Mouse (Mus musculus) layer of hippocampus, adult 18-20 months (tissue): ENCODE measurements at regions not wholly inside any gene's neighbourhood (a gene's known extent, or its start where the extent isn't known, plus 50 kb on each side); places are given as distances from the start of the nearest gene placed in this dataset.

Experiments
- DNase-seq, 2 experiments: peaks; one replicate each; pipeline ENCODE4 v3.0.0; 2022; ENCODE audit warnings: low spot score in 2 of 2

DNA sequence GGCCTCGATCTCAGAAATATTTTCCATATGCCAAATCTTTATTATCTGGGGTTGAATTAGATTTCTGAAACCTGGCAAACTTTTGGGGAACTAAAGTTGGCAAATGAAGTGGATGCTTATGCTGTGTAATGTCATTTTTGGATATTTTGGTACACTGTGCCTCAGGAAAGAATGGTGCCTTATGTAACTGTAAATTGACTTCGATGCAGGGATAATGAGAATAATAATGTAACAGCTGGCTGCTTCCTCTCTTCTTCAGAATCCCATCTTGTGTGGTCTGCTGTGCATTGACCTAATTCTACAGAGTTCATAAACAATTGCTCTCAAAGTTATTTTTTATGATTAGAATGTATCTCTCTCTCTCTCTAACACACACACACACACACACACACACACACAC lies 545.6 kb downstream of the Tfap2b start:
- no peak for DNase-seq

DNA sequence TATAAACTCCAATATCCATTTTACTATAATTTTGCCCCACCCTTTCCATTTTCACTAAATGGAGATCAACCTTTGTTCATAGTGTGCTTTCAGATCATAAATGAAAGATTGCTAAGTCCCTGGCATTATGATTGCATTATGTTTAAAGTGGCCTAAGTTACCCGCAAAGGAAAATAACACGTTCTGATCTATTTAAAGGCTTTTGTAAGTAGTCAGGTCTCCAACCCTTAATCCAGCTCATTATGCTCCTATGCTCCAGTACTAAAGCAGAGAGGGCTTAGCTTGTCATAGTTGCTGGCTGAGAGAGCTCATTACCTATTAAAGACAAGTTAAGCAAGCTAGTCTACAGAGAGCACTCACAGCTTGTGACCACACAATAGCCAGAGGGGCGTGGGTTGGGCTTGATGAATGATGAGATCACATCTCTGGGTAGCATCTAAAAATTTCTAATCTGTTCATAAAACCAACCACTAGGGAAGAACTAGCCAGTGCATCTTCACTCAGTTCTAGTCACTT lies 549.3 kb downstream of the Tfap2b start:
- DNase-seq: no peak

DNA sequence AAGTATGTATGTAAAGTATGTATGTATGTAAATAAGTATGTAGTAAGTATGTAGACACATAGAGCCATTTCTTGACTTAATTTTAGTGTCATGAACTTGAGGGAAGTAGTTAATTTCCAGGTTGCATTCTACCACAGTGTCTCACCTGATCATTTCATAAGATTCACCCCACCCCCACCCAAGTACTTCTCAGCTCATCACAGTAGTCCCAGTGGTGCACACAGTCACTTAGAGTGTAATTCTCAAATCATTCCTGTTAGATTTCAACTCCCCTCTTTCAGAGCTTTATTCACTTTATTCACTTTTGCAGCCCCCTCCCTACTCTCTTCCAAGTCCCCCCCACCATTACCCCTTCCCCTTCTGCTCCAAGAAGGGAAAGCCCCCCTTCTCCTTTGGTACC lies 558.2 kb downstream of the Tfap2b start:
- DNase-seq: no peak

DNA sequence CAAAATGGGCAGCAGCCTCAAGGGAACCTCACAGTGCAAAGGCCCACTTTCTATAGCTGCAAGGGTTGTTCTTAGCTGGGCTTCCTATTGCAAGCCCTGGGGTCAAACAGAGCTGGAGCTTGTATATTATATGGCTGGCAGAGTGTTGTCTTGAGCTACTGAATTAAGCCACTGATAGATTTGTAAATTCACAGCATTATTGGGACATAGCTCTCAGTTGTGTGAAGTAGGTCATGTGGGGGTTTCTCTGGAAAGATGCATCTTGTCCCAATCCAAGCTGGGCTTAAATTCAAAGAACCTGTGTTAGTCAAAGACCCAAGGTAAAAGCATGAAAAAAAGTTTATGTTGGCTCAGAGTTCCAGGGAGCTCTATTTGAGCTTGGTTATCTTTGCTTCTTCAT lies 563.6 kb downstream of the Tfap2b start:
- no peak for DNase-seq

DNA sequence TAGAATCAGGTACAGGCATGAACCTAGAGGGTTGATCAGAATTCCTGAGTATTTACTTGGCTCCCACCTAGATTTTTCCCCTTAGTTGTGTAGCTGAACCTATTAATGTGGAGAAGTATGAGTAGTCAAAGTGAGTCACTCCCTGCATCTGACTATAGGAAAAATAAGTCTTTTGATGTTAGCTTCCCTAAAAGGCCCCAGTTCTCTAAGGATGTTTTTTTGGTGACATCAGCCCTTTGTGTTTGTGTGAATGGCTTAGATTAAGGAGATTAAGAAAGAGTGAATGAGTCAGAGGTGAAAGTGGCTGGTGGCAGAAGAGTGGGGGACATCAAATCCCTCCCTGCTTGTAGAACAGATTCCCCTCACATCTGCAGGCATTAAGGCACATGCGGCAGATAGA lies 565.8 kb downstream of the Tfap2b start:
- DNase-seq: no peak

DNA sequence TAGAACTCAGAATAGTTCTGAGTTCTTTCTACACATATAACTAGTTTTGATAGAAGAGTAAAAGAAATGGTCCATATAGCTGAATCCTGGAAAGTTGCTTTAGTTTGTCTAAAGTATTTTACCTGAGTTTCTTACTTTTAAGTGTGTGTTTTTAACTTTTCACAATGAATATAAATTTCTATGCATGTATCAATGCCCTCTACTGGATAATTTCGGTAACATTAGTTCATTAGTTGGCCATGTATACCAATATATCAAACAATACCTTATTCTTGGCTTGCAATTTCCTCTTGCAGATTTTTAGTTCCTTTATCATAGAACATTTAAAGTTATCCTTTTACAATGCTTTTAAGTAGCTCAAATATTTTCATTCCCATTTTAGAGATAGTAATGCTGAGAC lies 568.8 kb downstream of the Tfap2b start:
- no peak for DNase-seq

DNA sequence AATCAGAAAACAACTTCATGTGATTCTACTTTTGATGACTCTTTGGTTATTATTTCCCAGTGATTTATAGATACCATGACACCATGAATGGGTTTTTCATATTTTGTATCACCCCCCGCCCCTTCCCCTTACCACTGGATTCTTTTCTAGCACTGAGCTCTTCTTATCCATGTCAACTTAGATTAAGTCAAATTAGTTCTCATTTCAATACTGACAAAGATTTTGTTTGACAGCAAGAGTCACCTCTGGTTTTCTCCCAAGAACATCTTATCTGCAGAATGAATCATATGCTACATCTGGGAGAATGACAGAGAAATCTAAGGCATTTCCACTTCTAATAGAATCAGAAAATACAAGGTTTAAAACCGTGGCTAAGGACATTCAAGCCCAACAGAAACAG lies 578.3 kb downstream of the Tfap2b start:
- no peak for DNase-seq

DNA sequence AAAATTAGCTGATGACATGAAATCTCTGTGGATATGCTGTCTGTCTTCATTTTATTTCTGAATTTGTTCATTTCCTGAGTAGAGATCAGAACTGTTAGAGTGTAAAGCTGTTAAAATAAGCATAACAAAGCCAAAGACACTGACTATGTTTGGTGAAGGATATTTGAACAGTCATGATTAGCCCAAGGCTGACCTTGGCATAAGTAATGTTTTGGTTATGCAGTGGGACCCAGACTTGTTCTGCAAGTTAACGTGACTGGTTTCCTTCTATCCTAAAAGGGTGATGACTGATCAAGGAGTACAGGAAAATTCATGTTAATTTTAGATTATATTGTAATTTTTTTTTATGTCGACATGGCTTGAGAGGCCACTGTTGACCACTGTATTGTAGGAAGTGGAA lies 585.4 kb downstream of the Tfap2b start:
- no peak for DNase-seq

DNA sequence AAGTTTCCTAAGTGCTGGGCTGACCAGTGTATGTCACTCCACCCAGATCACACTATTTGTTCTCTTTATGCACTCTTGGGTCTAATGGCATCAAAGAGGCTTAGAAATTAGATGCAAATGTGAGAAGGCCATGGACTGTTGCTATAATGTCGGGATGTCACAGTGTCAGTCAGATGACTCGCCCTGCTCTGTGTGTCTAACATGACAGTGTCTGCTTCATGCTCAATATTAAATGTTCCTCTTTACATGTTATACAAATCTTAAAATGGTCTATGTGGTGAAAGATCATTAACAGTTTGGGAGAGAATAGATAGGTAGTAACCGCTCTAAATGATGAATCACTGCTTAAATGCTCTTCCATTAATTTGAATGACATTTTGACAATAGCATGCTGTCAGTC lies 617.2 kb downstream of the Tfap2b start:
- no peak for DNase-seq

DNA sequence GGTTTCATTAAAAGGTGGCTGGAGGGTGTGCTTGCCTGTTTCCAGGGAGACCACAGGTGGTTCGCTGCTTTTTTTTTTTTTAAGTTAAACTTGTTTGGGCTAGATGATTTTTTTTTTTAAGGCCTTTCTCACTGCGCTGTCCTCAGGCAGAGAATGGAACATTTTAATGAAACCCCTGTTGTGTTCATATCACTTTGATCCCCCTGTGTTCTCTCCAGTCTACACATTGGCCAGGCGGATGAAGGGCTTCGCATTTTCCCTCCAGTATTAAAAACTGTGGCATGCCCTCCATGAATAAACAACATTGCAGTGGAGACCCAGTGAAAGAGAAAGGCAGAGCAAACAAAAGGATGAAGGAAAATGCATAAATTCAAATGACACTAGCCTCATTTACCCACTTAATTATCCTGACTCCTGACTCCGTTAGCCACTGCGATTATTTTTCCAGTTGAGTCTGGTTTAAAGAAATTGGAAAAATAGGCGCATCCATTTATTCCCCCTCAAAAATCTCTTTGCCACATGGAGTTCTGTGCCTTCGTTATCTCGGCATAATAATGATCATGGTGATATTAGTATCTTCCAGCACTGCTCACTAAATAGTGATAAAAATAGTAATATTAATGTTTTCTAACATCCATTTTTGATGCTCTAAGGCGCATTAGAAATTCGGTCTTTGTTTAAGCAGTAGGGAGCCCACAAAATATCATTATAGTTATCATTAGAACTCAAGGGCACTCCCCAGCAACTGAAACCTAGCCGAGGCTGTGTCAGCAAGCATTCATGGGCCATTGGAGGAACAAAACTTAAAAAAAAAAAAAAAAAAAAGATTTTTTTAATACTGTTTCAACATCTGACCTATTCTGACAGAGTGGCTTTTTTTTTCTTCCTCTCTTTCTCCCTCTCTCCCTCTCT lies 618.0 kb downstream of the Tfap2b start:
- no peak for DNase-seq

DNA sequence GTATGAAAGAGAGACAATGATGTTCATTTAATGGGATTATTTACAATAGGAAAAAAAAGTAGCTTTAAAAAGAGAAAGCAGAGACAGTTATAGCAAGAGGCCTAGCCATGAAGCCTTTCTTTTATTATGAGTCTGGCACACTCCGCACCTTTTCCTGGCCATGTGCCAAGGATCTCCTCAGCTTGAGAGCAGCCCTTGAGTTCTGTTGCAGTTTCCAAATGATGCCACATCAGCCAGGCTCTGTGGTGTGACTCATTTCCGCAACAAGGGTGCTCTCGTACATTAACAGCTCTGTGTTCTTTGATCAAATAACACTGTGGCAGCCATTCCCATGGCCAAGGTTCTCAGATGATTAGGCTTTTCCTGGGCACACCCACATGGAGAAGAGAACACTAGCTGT lies 641.2 kb downstream of the Tfap2b start:
- peak; percentile 1 to 18 for DNase-seq

DNA sequence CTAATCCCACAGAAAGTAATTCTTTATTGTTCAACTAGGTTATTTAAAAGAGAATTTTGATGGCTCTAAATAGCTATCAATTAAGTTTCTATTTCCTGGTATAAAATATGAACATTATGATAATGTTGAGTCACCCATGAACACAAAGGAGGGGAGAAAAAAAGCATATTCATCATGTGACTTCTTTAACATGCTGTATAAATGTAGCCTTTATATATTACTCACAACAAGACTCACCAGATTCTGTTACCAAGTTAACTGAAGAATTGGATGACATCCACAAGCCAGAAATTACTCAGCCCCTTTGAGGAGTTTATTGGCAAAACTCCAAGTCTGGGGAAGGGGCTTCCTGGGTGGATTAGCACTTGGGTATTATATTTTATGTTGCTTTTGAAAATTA lies 648.5 kb downstream of the Tfap2b start:
- DNase-seq: no peak

DNA sequence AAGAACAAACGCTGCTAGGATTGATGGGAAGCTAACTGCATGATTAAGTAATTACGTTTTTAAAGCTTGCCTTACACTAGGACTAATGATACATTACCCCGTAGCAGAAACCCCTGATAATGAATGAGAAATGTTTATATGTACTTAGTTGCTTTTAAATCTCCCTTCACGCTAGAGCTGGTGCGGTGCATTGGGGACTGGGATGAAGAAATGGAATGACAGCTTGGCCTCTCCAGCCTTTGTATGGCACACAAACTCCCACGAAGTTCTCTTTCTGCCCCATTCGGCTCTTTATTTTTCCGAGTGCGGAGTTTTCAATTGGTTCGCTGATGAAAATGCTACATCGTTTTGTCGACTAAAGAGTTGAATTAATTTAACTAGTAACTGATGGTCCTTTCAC lies 659.8 kb downstream of the Tfap2b start:
- no peak for DNase-seq

DNA sequence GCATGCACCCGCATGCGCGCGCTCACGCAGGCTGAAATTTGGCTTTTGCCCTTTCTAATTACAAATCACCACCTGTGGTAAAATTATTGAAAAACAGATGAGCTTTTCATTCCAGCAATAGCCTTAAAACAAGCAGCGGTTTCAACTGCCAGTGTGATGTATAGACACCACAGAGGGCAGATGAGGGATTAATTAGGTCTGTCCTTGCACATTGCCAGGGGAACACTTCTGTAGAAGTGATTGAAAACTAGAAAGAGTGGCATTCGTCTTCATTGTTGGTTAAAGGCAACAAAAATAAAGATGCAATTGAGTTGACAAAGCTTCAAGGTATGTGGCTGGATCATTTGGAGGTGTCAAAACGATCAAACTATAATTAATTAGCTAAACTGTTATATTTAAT lies 672.5 kb downstream of the Tfap2b start:
- no peak for DNase-seq

DNA sequence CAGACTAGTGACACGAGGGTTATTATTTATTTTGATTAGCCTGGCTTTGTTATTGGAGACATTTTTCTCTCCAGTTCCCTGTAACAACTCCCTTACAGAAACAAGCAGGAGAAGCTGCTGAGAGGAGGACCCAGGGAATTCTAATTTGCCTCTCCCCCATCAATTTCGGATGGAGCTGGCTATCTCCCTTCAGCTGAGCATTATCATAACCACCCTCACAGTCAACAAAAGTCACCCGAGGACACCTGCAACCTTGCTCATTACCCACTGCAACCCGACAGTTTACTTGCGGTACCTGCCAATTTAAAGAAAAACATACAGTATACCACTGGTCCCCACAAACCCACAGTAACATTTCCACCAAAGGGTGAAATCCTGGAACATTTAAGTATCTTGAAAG lies 690.7 kb downstream of the Tfap2b start:
- no peak for DNase-seq

DNA sequence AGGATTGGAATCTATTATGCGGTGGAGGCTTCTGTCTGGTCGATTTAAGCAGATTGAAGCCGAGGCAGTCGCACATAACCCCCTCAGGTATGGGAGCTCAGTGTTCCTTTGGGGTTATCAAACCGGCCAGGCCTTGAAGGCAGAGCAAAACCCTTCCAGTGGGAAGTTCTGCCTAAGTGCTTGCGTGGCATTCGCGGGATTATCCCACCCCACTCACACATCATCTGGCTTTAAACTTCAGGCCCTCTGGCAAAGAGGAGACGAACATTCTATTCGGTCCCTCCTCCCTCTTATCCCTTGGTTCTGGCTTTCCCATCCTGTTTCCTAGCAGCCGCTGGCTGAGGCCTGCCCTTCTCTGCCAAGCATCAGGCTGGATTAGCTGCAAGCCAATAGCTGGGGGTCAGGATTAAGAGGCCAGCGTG lies 691.2 kb downstream of the Tfap2b start:
- DNase-seq: no peak

DNA sequence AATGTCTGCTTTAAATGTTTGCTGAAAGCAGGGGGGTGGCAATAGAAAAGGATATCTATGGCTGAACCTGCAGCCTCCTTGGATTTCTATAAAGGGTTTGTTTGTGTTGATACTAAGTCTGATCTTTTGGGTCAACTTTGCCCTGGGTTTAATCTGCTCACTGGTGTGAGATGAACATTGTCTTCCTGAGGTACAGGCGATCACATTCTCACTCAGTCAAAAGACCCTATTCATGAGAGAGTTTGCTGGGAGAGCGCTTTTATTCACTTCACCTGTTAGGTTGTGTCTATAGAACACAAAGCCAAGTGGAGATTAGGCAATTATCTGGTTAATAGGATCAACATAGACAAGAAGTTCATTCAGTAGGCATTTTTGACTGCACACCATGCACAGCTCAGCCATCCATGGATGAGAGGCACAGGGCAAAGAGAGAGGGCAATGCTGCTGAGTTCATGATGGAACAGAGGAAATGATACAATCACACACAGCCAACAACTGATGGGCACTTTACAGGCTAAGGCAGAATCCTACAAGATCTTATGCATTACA lies 692.3 kb downstream of the Tfap2b start:
- no peak for DNase-seq

DNA sequence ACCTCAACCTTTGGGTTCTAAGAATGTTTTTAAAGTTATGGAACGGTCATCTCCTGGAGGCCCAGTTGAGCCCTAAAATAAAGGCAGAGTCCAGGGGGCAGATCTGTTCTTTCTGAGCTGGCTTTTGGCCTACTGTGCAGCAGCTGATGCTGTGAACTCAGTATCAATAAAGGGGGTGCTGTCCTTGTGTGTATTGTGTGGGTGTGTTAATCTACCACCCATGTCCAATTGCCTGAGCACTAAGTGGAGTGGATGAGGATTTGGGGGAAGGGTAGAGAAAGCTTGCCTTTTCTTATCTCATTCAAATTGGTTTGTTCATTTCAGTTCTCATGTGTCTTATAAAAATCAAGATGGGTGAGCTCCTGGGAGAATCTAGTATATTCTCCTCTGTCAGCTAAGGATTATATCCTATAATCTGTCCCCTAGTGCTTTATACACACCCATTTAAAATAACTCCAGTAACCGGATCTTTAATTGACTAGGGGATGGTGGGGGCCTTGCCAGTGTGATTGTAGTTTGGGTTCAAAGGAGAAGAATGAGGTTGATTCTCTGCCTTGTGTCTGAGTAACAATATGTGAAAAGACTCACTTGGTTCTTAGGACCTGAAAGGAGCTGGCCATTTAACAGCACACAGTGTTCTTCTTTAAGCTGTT lies 703.6 kb downstream of the Tfap2b start:
- no peak for DNase-seq

DNA sequence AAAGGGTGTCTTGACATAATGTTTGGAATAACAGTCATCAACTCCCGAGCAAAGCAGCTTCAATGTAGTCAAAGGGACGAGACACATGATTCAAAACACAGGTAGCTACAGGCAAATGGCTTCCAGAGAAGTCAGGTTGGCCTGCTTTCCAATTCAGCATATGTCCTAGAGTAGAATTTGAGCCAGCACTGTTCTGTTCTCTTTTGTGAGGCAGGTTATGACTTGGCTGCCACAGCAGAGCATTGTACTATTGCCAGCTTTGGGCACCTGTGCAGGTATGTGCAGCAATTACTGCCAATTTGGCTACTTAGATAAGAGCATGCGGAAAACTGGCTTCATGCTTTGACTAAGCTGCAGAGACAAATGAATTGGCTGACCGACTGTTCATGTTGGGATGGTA lies 699.1 kb downstream of the Pkhd1 start:
- DNase-seq: no peak

DNA sequence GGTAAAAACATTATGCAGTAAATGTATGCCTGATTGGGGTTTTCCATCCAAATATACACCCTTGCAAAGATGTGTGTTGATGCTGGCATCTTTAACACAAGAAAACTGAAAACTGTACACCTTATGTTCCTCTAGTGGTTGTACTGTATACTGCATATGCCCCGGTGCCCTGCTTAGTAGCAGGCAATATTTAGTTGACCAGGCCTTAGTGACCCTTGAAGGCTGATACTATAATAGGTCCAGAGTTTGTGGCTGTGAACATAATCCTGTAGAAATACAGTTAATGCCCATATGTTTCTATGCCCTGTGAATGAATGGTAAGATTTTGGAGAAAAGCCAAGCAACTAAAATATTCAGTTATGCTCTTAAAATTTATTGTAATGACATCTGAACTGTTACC lies 690.7 kb downstream of the Pkhd1 start:
- DNase-seq: no peak

DNA sequence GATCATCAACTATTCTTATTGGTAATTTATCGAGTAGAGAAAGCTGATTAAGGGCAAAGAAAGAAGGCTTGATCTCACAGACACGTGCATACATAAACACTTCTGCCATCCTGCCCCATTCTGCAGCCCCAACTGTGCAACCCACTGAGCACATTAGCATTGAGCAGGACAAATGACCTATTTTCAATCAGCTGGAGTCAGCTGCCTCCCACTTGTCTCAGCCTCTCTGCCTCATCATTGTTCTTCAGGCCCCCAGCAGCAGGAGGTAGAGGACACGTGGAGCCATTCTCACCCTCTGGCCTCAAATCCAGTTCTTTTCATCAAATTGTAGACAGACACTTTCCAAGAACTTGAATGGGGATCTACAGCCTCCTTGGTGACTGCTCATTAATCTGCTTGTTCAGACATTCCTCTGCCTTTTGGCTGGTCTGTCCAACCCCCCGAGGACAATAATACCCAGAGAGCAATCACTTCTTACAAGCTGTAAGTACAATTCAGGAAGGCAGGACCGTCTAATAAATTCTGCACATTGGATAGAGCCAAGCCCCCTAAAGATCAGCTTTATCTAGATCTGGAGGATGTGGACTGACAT lies 690.0 kb downstream of the Pkhd1 start:
- no peak for DNase-seq
